Mouse (Mus musculus) bone marrow, adult 2 months (tissue): ENCODE data around the gene Adgb. TPM values are rescaled to one million over a fixed set of nuclear protein-coding genes. Genes with fewer than 3 reads are reported as not detected.

Experiments used
- H3K27ac ChIP-seq: fragments of 200-500 bp; 2 replicates; pipeline ENCODE4 v1.5.1; 2012; ENCODE audit warnings: low read depth, mild to moderate bottlenecking, control low read depth, inconsistent platforms, low read length; ENCODE audit not compliant: control insufficient read depth, poor library complexity, insufficient read depth
- H3K4me1 ChIP-seq: fragments of 200-500 bp; 2 replicates; pipeline ENCODE4 v1.6.1; 2011; ENCODE audit warnings: low read length; ENCODE audit not compliant: control insufficient read depth, insufficient read depth
- H3K4me3 ChIP-seq: fragments of 200-500 bp; replicated peaks from 2 replicates; pipeline ENCODE3; 2011; ENCODE audit warnings: mild to moderate bottlenecking, low read depth, low read length, control low read depth; ENCODE audit not compliant: control insufficient read depth
- CTCF ChIP-seq: fragments of 200-500 bp; IDR thresholded peaks from 2 replicates; pipeline ENCODE4 v1.5.1; 2011; ENCODE audit warnings: low read length, control low read depth; ENCODE audit not compliant: control insufficient read depth, insufficient read depth
- POLR2A ChIP-seq: fragments of 200-500 bp; IDR thresholded peaks from 2 replicates; pipeline ENCODE4 v1.6.1; 2011; ENCODE audit warnings: low read depth, mild to moderate bottlenecking, control low read depth, low read length, borderline replicate concordance; ENCODE audit not compliant: control insufficient read depth
- WGBS: fragments of 180-500 bp; shearing (Covaris S2); methylation state at CpG from one replicate; pipeline ENCODE4 v1.1.7; 2018; 5-methylcytosine and 5-hydroxymethylcytosine counted together
- polyA plus RNA-seq: library from polyadenylated mRNA; stranded (reverse); fragments of >200 nt; gene quantifications from 2 replicates; pipeline ENCODE4 v1.2.4, GENCODE M21; 2011; ENCODE audit warnings: low replicate concordance; ENCODE audit not compliant: missing spikeins, insufficient read depth, insufficient read length

The Adgb gene
- polyA plus RNA-seq, 1 experiment: not detected

GRCm38 (mm10) chr10:10444841-10445466, 27.2 kb downstream of the Adgb start:
- H3K4me1 ChIP-seq: no peaks in the 10 kb centered on the region; the same call in 1 of the 2 replicates
- TF ChIP-seq CTCF (no peak), POLR2A (no peak)
- H3K4me3 ChIP-seq: no peak overlapping the region
- H3K27ac ChIP-seq: no peak overlapping the region
- WGBS: 80% methylated on average over 3 of the region's 3 CpGs

- Histone ChIP-seq H3K27ac (no peak overlapping the region), H3K4me1 (no peaks in the 10 kb centered on the region; the same call in 1 of the 2 replicates), H3K4me3 (no peak overlapping the region)
- no peak for TF ChIP-seq CTCF
- no peak for TF ChIP-seq POLR2A
These were observed 28.6 kb downstream of the Adgb start for GRCm38 (mm10) chr10:10443558-10443957.

DNA sequence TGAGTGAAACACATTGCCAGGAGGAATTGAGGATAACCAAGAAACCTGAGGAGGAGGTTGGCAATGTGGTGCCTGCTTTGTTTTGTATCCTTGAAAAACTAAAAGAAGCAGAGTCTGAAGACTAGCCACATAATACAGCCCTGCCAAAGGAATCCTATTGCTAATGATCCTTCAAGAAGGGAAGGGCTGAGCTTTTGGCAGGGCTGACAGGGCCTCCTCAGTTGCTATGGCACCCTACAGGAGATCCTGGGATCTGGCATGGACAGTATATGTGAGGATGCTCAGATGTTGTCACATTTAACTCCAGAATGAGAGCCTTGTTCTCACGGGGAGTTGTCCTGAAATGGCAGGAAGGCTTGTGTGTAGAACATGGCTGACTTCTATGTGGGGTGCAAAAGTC, 37.1 kb downstream of the Adgb start:
- H3K4me1 ChIP-seq: no peaks in the 10 kb centered on the region; the same call in 1 of the 2 replicates
- H3K27ac ChIP-seq: no peak overlapping the region
- 91% methylated on average over 1 of the region's 1 CpGs for WGBS
- TF ChIP-seq POLR2A: no peak
- TF ChIP-seq CTCF: no peak
- no peak overlapping the region for H3K4me3 ChIP-seq

DNA sequence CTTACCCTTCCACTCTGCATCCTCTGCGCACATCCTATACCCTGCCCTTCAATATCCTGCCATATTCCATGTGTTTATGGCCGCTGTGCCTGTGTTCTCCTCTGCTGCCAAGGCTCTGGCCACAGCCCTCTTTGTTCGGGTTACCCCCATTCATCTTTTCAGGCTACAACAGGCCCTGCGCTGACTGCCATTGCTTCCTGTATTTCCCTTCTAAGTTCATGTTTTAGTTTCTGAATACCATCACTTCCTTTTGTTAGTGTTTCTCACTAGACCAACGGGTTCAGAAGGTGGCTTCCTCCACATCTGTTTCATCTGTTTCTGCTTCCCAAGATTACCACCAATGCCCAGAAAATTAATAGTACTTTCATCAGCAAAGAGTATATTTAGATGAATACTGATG, 42.5 kb downstream of the Adgb start:
- 30% methylated on average over 5 of the region's 5 CpGs for WGBS
- TF ChIP-seq POLR2A: no peak
- no peak for TF ChIP-seq CTCF
- Histone ChIP-seq H3K27ac (peak overlapping the region; percentile 39; the same call in 1 of the 2 replicates), H3K4me3 (no peak overlapping the region), H3K4me1 (peaks cover 2% of the 10 kb centered on the region)

- WGBS: 25% methylated on average over 7 of the region's 7 CpGs
- Histone ChIP-seq H3K4me3 (no peak overlapping the region), H3K4me1 (peaks cover 2% of the 10 kb centered on the region), H3K27ac (no peak overlapping the region)
- TF ChIP-seq POLR2A (no peak), CTCF (no peak)
These were observed 43.1 kb downstream of the Adgb start for GRCm38 (mm10) chr10:10429032-10429431.

GRCm38 (mm10) chr10:10424383-10424782, 47.7 kb downstream of the Adgb start:
- Histone ChIP-seq H3K4me1 (peaks cover under 1% of the 10 kb centered on the region), H3K4me3 (no peak overlapping the region), H3K27ac (no peak overlapping the region)
- 53% methylated on average over 2 of the region's 2 CpGs for WGBS
- TF ChIP-seq POLR2A (no peak), CTCF (no peak)

- no peak overlapping the region for H3K4me3 ChIP-seq
- TF ChIP-seq CTCF (no peak), POLR2A (no peak)
- H3K27ac ChIP-seq: no peak overlapping the region
- no peaks in the 10 kb centered on the region; the same call in 1 of the 2 replicates for H3K4me1 ChIP-seq
- 4% methylated on average over 5 of the region's 5 CpGs for WGBS
These were observed 61.1 kb downstream of the Adgb start for GRCm38 (mm10) chr10:10411046-10411445.

DNA sequence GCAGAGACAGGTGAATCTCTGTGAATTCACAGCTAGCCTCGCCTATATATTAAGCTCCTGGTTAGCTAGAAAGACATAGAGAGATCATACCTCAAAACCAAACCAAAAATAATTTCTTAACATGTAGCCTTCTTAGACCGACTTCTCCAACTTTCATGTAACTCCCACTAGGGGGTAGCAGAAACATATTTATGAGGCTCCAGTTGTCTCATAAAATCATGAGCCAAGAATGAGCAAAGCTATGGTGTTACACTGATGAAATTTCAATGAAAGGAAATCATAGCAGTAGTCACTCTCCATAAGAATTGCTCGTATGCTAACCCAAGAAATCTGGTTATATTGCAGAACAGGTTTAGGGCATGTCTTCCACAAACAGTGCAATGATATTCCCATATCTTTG, 64.0 kb downstream of the Adgb start:
- 4% methylated on average over 3 of the region's 3 CpGs for WGBS
- TF ChIP-seq CTCF: no peak
- TF ChIP-seq POLR2A: no peak
- no peaks in the 10 kb centered on the region; the same call in 1 of the 2 replicates for H3K4me1 ChIP-seq

More for the DNA sequence above, 64.0 kb downstream of the Adgb start:
- H3K27ac ChIP-seq: no peak overlapping the region
- no peak overlapping the region for H3K4me3 ChIP-seq
